24 mouse cellular contexts compared by ENCODE assay signal in genomic region chr3:97980683-97981327, GRCm38 (mm10).
"Had no signal": no experiment of that assay in that cellular context is flagged by ENCODE, and none has a peak within 500 bp of the region (broad histone marks: within the 10 kb centered on the region; RNA-seq: fewer than 3 reads in every experiment).

No protein-coding gene starts in this region.

- H3K4me2 ChIP-seq: intestine, embryonic 15.5 days; kidney, embryonic 15.5 days; limb, embryonic 12.5 days; limb, embryonic 15.5 days; liver, embryonic 12.5 days; liver, embryonic 15.5 days; lung, embryonic 15.5 days; midbrain, embryonic 12.5 days; midbrain, embryonic 15.5 days; neural tube, embryonic 12.5 days; neural tube, embryonic 15.5 days had no signal

- H3K27ac ChIP-seq: intestine, embryonic 15.5 days; kidney, embryonic 15.5 days; limb, embryonic 12.5 days; limb, embryonic 15.5 days; liver, embryonic 12.5 days; liver, embryonic 15.5 days; lung, embryonic 15.5 days; macrophage; midbrain, embryonic 12.5 days; midbrain, embryonic 15.5 days; neural tube, embryonic 12.5 days; neural tube, embryonic 15.5 days; stomach, postnatal 0 days had no signal

- H3K9me3 ChIP-seq: intestine, embryonic 15.5 days; kidney, embryonic 15.5 days; limb, embryonic 12.5 days; limb, embryonic 15.5 days; liver, embryonic 12.5 days; liver, embryonic 15.5 days; lung, embryonic 15.5 days; midbrain, embryonic 12.5 days; midbrain, embryonic 15.5 days; neural tube, embryonic 12.5 days; neural tube, embryonic 15.5 days had no signal

- H3K36me3 ChIP-seq: intestine, embryonic 15.5 days; kidney, embryonic 15.5 days; limb, embryonic 12.5 days; limb, embryonic 15.5 days; liver, embryonic 12.5 days; liver, embryonic 15.5 days; lung, embryonic 15.5 days; midbrain, embryonic 12.5 days; midbrain, embryonic 15.5 days; neural tube, embryonic 12.5 days; neural tube, embryonic 15.5 days had no signal

- ATAC-seq: intestine, embryonic 15.5 days; liver, embryonic 12.5 days; midbrain, embryonic 15.5 days had no signal

- H3K27me3 ChIP-seq: intestine, embryonic 15.5 days; kidney, embryonic 15.5 days; limb, embryonic 12.5 days; limb, embryonic 15.5 days; liver, embryonic 12.5 days; liver, embryonic 15.5 days; lung, embryonic 15.5 days; midbrain, embryonic 12.5 days; midbrain, embryonic 15.5 days; neural tube, embryonic 12.5 days; neural tube, embryonic 15.5 days had no signal

- H3K4me1 ChIP-seq: intestine, embryonic 15.5 days; limb, embryonic 12.5 days; limb, embryonic 15.5 days; liver, embryonic 15.5 days; midbrain, embryonic 12.5 days; midbrain, embryonic 15.5 days; neural tube, embryonic 12.5 days; neural tube, embryonic 15.5 days had no signal

- H3K4me3 ChIP-seq: intestine, embryonic 15.5 days; kidney, embryonic 15.5 days; limb, embryonic 12.5 days; limb, embryonic 15.5 days; liver, embryonic 12.5 days; liver, embryonic 15.5 days; lung, embryonic 15.5 days; midbrain, embryonic 12.5 days; midbrain, embryonic 15.5 days; neural tube, embryonic 12.5 days; neural tube, embryonic 15.5 days had no signal

- DNase-seq: kidney, adult 11 months; kidney, adult 8-10 months; kidney, postnatal 10 days; kidney, postnatal 4 days; left cerebral cortex, postnatal 4 days; lung, adult 18-20 months; lung, postnatal 10 days; retina, postnatal 1 day; right cerebral cortex, postnatal 25 days; thymus, adult 2 months; thymus, postnatal 25 days had no signal

- H3K9ac ChIP-seq: intestine, embryonic 15.5 days; kidney, embryonic 15.5 days; limb, embryonic 12.5 days; limb, embryonic 15.5 days; liver, embryonic 12.5 days; liver, embryonic 15.5 days; lung, embryonic 15.5 days; midbrain, embryonic 12.5 days; midbrain, embryonic 15.5 days; neural tube, embryonic 12.5 days; neural tube, embryonic 15.5 days had no signal
